Comparison of ENCODE assay signal across 8 mouse cellular contexts in the genomic region with DNA sequence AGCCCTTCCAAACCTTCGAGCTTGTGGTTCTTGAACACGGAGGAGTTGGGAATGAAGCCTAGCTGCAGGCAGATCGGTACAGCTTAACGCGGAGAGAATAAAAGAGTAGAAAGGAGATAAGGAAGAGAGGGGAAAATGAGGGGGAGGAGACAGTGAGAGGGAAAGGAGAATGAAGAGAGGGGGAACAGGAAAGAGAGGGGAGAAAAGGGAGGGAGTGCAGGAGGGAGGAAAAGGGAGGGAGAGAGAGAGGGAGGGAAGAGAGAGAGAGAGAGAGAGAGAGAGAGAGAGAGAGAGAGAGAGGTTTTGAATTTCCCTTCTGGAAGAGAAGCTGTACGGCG. TPM values are rescaled to one million over a fixed set of nuclear protein-coding genes. Genes with fewer than 3 reads are reported as not detected.
DNase-seq lines count a peak whose midpoint lies in the region; ATAC-seq and TF ChIP-seq lines count a peak whose summit lies in the region.

Gene Cplx2 (plus strand): TSS at position 301 of the 338 bp plus-strand sequence.

- peak within 1 kb of the TSS; percentile 97 for H3K27ac ChIP-seq in cerebellum, adult 2 months (ENCODE audit: insufficient read depth, low read length)
- H3K27ac ChIP-seq in stomach, embryonic 16.5 days (ENCODE audit: low read length) = peak within 1 kb of the TSS; percentile 17; the same call in 1 of the 2 replicates

- no peak within 1 kb of the TSS for H3K9ac ChIP-seq in stomach, embryonic 16.5 days (ENCODE audit: low read length)

- no peaks in the 10 kb centered on the region for H3K9me3 ChIP-seq in megakaryocyte, embryonic 14.5 days
- no peaks in the 10 kb centered on the region for H3K9me3 ChIP-seq in stomach, embryonic 16.5 days (replicated peaks; ENCODE audit: control insufficient read depth, low read length)

- H3K4me3 ChIP-seq in cerebellum, adult 2 months (replicated peaks; ENCODE audit: insufficient read depth, low read depth, low read length) = peak within 1 kb of the TSS; percentile 73
- peak within 1 kb of the TSS; percentile 76 for H3K4me3 ChIP-seq in megakaryocyte, embryonic 14.5 days (replicated peaks)
- peak within 1 kb of the TSS; percentile 36 for H3K4me3 ChIP-seq in stomach, embryonic 16.5 days (replicated peaks; ENCODE audit: low read length)

- H3K36me3 ChIP-seq in megakaryocyte, embryonic 14.5 days (replicated peaks; ENCODE audit: low read length) = no peaks in the 10 kb centered on the region
- no peaks in the 10 kb centered on the region for H3K36me3 ChIP-seq in stomach, embryonic 16.5 days (ENCODE audit: control insufficient read depth, insufficient read depth, low read length)

- TF ChIP-seq CTCF in cerebellum, adult 2 months (IDR thresholded peaks at IDR 0.05; ENCODE audit: borderline replicate concordance, insufficient read depth, low read depth, low read length) = no peak

- 12% methylated on average over 7 of the region's 7 CpGs for WGBS in cerebellum, adult 2 months
- 3% methylated on average over 7 of the region's 7 CpGs for WGBS in stomach, embryonic 16.5 days

- DNase-seq in cerebellum, adult 2 months = no peak
- no peak for DNase-seq in cerebellum, adult 9-10 months
- no peak for DNase-seq in left cerebral cortex, postnatal 4 days
- DNase-seq in cerebellum, postnatal 36 days = no peak

- intact Hi-C loops in left cerebral cortex, postnatal 4 days (cut with DNase I) = loop anchor here (2.0 to 10.0 kb wide), 4 partner anchors 66 to 256 kb away; no protein-coding TSS in a partner anchor

- ATAC-seq in megakaryocyte, adult 5-6 weeks (ENCODE audit: poor library complexity, severe bottlenecking) = no peak
- ATAC-seq in stomach, embryonic 16.5 days (ENCODE audit: insufficient read depth, low FRiP score) = no peak
- no peak for ATAC-seq in inflammation-experienced regulatory T-cells, adult 6 months

- H3K4me1 ChIP-seq in cerebellum, adult 2 months (ENCODE audit: control insufficient read depth, insufficient read depth, low read length) = peaks cover 38% of the 10 kb centered on the region
- H3K4me1 ChIP-seq in megakaryocyte, embryonic 14.5 days = peaks cover 63% of the 10 kb centered on the region
- peaks cover 12% of the 10 kb centered on the region for H3K4me1 ChIP-seq in stomach, embryonic 16.5 days (ENCODE audit: control insufficient read depth, insufficient read depth, low read length)

- TF ChIP-seq POLR2A in cerebellum, adult 2 months (IDR thresholded peaks at IDR 0.05; ENCODE audit: borderline replicate concordance, insufficient read depth, low read length) = no peak

- H3K4me2 ChIP-seq in stomach, embryonic 16.5 days (ENCODE audit: low read depth, low read length) = peak within 1 kb of the TSS; percentile 54

- no peaks in the 10 kb centered on the region for H3K27me3 ChIP-seq in cerebellum, adult 2 months (ENCODE audit: control insufficient read depth, insufficient read depth, low read length)
- H3K27me3 ChIP-seq in megakaryocyte, embryonic 14.5 days (replicated peaks) = peaks cover 71% of the 10 kb centered on the region
- H3K27me3 ChIP-seq in stomach, embryonic 16.5 days (ENCODE audit: control insufficient read depth, insufficient read depth, low read length) = peaks cover 3% of the 10 kb centered on the region

RNA-seq across cellular contexts. Expression of gene Cplx2, which starts in this region (rescaled TPM):
- polyA plus RNA-seq in cerebellum, adult 2 months (2012; rRNA removed) = 361 and 392 TPM in 2 replicates
- polyA plus RNA-seq in megakaryocyte, embryonic 14.5 days (2012; ENCODE audit: insufficient read depth, low replicate concordance) = 7.9 and 13.0 TPM in 2 replicates
- 0.05 TPM in 1 of 2 replicates, not detected in the other for total RNA-seq in megakaryocyte, adult 5-6 weeks (2015)
- 0.04 TPM in 1 of 2 replicates, not detected in the other for total RNA-seq in megakaryocyte, adult 5-6 weeks (2017)
- 100 to 1,000 TPM; 451 to 461 TPM for total RNA-seq in left cerebral cortex, postnatal 4 days (2021)
- polyA plus RNA-seq in stomach, embryonic 16.5 days (2015; fragmentation: Nextera tagmentation; extraction: Ambion mirVana) = 3.2 and 4.0 TPM in 2 replicates
- not detected for polyA plus RNA-seq in inflammation-experienced regulatory T-cells, adult 6 months (2017; shearing (Covaris generic))

Comparison
In these comparisons a context has a peak if more than half of its experiments do, and no peak if none do; other contexts are left out.
1. RNA of gene Cplx2 (total RNA-seq): 451 to 461 TPM in left cerebral cortex, postnatal 4 days; 0.04 to 0.05 TPM in megakaryocyte, adult 5-6 weeks; every median in the first group is over 100 times any median in the second.
2. RNA of gene Cplx2 (polyA plus RNA-seq): 361 to 392 TPM in cerebellum, adult 2 months; 7.9 to 13.0 TPM in megakaryocyte, embryonic 14.5 days, 3.2 to 4.0 TPM in stomach, embryonic 16.5 days and not detected in inflammation-experienced regulatory T-cells, adult 6 months; every median in the first group is over 10 times any median in the second.
3. Peak in every context shown above with its lines, with median percentiles within 50 percentile points of each other: H3K4me3 ChIP-seq.